Mouse (Mus musculus) liver, postnatal 0 days (tissue): ENCODE data around the gene Samsn1.

ENCODE experiments used
- CTCF ChIP-seq: sonication (generic); IDR thresholded peaks from 2 replicates; pipeline ENCODE4 v1.5.1; 2016; ENCODE audit warnings: antibody characterized with exemption, low read depth
- EP300 ChIP-seq: IDR thresholded peaks from 2 replicates; pipeline ENCODE4 v1.6.1; 2016; ENCODE audit warnings: antibody characterized with exemption, low read depth, mild to moderate bottlenecking

DNA sequence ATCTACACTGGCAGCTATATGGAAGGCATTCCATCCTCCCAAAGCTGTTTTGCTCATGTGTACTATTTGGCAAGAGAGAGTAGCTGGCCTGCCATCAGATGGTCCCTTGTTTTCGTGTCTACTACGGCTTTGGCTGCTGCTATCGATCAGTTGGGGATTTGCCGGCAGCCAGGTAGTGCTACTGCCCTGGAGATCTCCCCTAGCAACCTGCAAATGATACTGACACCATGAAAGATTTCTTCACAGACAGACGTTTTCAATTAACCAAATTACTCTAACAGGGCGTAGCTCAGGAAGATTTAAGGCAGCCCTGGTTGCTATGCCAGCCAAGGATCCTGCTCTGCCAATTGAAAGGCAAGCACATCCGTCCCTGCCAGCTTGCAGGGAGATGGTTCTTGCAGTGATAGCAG, 178.4 kb downstream of the Samsn1 start:
- no peak for TF ChIP-seq EP300
- no peak for TF ChIP-seq CTCF
